Mouse (Mus musculus) macrophage (primary cell): ENCODE measurements around the gene Hspa1a. TPM values are rescaled to one million over a fixed set of nuclear protein-coding genes. Genes with fewer than 3 reads are reported as not detected.
"Not testable (repeated sequence)": the region's sequence is repeated elsewhere in the genome, so short reads cannot be mapped to it uniquely, and the experiment has no call there.

Experiments
- H3K27ac ChIP-seq: fragments of 350-480 bp; formaldehyde crosslinking; 2 replicates; pipeline ENCODE4 v1.9.0; 2021
- H3K36me3 ChIP-seq: fragments of 350-480 bp; formaldehyde crosslinking; 2 replicates; pipeline ENCODE4 v1.9.0; 2021; ENCODE audit errors: inconsistent target
- H3K4me3 ChIP-seq: fragments of 350-480 bp; formaldehyde crosslinking; 2 replicates; pipeline ENCODE4 v1.9.0; 2021; ENCODE audit errors: inconsistent target
- H3K79me2 ChIP-seq: fragments of 350-480 bp; formaldehyde crosslinking; 2 replicates; pipeline ENCODE4 v1.9.0; 2021; ENCODE audit errors: inconsistent target
- WGBS: methylation state at CpG from one replicate; pipeline ENCODE4 v1.1.7; 2026; ENCODE audit warnings: inconsistent platforms; ENCODE audit not compliant: missing documents; 5-methylcytosine and 5-hydroxymethylcytosine counted together
- polyA plus RNA-seq: library from polyadenylated mRNA; stranded (reverse); fragments of 250-400 nt; gene quantifications from 3 replicates; pipeline ENCODE4 v1.2.4, GENCODE M21; 2018; ENCODE audit warnings: inconsistent platforms

The Hspa1a gene
- polyA plus RNA-seq, 1 experiment from 2014 or later: 1.9 TPM

DNA sequence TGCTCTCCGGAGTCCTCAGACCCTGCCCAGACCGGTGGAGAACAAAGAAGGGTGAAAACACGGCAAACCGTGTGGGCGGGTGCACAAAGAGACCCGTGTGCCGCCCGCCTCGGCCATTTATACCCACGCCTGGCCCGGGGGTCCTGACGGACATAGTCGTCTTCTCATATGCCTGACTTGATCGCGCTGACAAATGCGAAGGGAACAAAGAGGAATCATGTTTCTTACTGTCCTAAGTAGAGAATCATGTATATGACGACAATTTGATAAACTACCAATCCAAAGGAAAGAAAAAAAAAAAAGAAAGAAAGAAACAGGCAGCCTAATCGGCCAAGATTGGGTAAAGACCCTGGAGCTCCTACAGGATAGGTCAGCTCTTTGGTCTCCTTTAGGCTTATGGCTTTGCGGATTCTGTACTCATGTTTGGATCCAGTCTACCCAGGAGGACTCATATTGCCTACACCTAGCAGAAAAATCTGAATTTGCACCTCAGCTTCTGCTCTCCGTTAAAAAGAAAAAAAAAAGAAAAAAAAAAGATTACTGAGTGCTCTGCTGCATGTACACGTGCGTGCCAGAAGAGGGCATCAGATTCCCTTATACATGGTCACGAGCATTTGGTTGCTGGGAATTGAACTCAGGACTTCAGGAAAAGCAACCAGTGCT lies 19.4 kb downstream of the Hspa1a start:
- Histone ChIP-seq H3K27ac (peak overlapping the region; percentile 81), H3K36me3 (peaks cover 12% of the 10 kb centered on the region; the same call in 1 of the 2 replicates), H3K79me2 (peaks cover 13% of the 10 kb centered on the region), H3K4me3 (peak overlapping the region; percentile 98)
- WGBS: under 1% methylated on average over 21 of the region's 23 CpGs

DNA sequence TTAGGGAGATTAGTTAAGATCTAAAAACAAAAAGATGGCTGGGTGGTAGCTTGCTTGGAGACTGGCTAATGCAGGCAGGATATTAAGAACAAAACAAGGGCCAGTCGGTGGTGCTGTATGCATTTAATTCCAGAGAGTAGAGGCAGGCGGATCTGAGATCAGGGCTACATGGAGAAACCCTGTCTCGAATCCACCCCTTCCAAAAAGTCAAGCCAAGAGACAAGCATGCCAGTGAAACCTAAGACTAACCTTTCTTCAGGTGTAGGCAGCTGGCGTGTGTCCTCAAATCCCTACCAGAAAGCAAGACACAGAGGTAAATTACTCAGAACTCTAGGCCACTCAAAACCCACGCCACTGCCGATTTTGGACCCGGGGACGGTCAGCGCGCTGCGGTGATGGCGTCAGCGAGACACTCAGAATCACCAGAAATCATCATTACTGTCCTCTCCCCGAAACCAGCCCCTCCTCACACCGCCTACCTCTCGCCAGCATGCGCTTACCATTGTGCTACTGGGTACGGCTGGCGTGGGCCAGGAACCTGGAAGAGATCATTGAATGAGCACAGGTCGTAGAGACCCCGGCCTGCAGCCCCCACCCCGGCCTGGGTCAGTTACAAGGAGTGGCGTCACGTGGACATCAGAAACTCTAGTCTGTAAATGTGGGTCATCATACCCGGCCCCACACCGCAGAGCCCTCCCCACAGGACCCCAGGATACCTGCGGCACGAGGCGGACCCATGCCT lies 20.1 kb downstream of the Hspa1a start:
- WGBS: under 1% methylated on average over 29 of the region's 29 CpGs
- Histone ChIP-seq H3K36me3 (peaks cover 12% of the 10 kb centered on the region; the same call in 1 of the 2 replicates), H3K4me3 (peak overlapping the region; percentile 98), H3K27ac (peak overlapping the region; percentile 81), H3K79me2 (peaks cover 13% of the 10 kb centered on the region)

DNA sequence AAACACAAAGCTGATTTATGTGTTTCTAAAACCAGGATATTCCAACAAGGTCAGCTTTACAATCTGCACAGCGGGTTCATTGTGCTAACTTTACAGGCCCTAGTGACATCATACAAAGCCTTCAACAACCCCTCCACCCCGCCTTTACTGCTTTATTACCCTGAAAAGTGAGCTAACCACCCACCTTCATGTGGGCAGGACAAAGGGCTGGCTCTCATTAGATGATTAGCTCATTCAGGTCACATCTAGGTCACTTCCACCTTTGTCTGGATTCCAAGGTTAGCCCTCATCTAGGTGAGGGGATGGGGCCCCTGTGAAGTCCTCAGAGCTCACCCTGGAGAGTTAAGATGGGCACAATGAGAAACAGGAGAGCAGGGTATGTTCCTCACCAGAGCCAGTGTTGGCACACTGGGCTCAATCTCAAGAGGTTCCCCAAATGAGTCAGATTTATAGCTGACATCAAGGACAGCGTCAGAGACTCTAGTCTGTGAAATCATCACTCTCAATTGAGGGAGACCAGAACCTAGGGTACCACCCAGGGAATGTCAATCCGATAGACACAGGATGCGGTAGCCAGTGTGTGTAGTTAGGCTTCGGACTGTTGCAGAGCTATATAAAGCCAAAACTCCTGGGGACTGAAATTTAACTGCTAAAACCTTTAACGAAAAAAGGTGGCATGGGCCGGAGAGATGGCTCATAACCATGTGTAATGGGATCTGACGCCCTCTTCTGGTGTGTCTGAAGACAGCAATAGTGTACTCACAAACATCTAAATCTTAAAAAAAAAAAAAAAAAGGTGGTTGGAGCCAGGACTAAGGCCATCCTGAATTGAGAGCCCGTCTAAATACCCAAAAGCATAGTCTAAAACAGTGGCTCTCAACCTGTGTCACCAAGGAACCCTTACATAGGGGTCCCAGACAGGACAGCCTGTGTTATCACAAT lies 21.2 kb downstream of the Hspa1a start:
- Histone ChIP-seq H3K4me3 (peak overlapping the region; percentile 98), H3K79me2 (peaks cover 13% of the 10 kb centered on the region), H3K36me3 (peaks cover 12% of the 10 kb centered on the region; the same call in 1 of the 2 replicates), H3K27ac (peak overlapping the region; percentile 81; the same call in 1 of the 2 replicates)
- WGBS: 44% methylated on average over 10 of the region's 10 CpGs

DNA sequence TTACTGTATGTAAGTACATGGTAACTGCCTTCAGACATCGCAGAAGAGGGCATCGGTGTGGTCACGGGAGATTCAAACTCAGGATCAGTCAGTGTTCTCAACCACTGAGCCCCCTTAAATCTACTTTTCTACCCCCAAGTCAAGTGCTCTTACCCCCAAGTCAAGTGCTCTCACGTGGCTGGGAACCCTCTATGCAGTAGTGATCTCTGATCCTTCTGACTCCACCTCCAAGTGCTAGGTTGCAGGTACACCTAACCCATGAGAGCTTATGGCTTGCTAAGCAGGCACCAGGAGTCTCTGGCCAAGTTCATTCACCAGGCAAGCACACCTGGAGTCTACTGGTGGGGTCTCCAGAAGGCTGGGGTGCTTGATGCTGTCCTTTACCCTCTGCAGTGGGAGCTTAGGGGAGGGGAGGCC lies 22.4 kb downstream of the Hspa1a start:
- H3K27ac ChIP-seq: no peak overlapping the region
- H3K4me3 ChIP-seq: no peak overlapping the region
- WGBS: 80% methylated on average over 4 of the region's 4 CpGs

DNA sequence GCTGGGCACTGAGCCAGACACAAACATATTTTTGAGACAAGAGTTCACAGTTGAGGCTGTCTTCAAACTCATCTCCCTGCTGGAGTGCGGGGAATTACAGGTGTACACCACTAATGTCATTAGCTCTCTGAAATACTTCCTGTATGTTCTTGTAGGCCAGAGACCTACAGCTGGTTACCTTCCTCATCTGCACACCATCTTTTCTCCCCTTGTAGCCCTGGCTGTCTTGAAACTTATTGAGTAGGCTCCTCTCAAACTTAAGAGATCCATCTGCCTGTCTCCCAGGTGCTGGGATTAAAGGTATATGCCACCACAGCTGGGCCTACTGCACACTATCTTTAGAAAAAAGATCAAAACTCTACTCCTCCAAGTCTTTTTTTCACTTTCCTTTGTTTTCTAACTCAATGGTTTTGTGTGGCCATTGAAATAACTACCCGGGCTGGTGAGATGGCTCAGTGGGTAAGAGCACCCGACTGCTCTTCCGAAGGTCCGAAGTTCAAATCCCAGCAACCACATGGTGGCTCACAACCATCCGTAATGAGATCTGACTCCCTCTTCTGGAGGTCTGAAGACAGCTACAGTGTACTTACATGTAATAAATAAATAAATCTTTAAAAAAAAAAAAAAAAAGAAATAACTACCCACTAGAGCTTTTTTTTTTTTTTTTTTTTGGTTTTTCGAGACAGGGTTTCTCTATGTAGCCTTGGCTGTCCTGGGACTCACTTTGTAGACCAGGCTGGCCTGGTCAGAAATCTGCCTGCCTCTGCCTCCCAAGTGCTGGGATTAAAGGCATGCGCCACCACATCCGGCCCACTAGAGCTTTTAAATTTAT lies 23.0 kb downstream of the Hspa1a start:
- peaks cover 12% of the 10 kb centered on the region; the same call in 1 of the 2 replicates for H3K36me3 ChIP-seq
- 96% methylated on average over 7 of the region's 9 CpGs for WGBS

More for the DNA sequence above, 22.4 kb downstream of the Hspa1a start:
- H3K36me3 ChIP-seq: peaks cover 12% of the 10 kb centered on the region; the same call in 1 of the 2 replicates
- H3K79me2 ChIP-seq: peaks cover 13% of the 10 kb centered on the region

DNA sequence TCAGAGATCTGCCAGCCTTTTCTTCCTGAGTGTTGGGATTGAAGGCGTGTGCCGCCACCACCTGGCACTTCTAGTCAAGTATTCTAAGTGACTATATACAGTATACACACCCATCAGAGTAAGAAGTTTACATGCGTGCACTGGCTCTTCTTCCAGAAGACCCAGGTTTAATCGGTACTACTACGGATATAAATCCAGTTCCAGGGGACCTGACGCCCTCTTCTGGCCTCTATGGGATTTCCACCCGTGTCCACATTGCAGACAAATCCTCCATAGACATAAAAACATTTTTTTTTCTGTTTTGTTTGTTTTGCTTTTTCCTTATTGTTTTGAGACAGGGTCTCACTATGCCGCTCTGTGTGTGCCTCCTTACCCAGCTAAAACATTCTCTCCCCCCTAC lies 24.4 kb downstream of the Hspa1a start:
- no peak overlapping the region for H3K27ac ChIP-seq
- H3K36me3 ChIP-seq: peaks cover 12% of the 10 kb centered on the region; the same call in 1 of the 2 replicates
- whole genome bisulfite sequencing: 30% methylated on average over 6 of the region's 8 CpGs
- no peak overlapping the region for H3K4me3 ChIP-seq
- peaks cover 13% of the 10 kb centered on the region for H3K79me2 ChIP-seq

More for the DNA sequence above, 23.0 kb downstream of the Hspa1a start:
- H3K4me3 ChIP-seq, H3K27ac ChIP-seq: not testable (repeated sequence)
- H3K79me2 ChIP-seq: peaks cover 13% of the 10 kb centered on the region

DNA sequence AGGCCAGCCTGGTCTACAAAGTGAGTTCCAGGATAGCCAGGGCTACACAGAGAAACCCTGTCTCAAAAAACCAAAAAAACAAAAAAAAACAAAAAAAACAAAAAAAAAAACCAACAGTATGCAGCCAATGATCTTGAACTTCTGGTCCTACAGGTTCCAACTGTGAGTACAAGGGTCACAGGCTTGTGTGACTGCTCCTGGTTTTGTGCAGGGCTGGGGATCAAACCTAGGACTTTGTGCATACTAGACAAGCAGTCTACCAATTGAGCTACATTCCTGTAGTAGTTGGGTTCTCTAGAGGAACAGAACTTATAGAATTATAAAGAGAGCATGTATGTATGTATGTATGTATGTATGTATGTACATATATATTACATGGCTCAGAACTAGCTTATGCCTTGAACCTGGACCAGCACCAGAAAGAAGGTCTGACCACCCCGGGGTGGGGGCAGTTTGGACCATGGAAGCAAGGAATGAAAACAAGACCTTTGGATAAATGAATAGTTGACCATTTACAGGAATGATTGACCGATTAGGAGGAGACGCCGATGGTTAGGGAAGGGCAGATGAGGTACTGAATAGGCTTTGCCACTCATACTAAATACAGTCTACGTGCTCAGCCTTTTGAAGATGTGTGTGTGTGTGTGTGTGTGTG lies 25.3 kb downstream of the Hspa1a start:
- 94% methylated on average over 5 of the region's 5 CpGs for WGBS
- Histone ChIP-seq H3K79me2 (peaks cover 6% of the 10 kb centered on the region), H3K4me3 (no peak overlapping the region), H3K27ac (no peak overlapping the region), H3K36me3 (peaks cover 12% of the 10 kb centered on the region; the same call in 1 of the 2 replicates)

DNA sequence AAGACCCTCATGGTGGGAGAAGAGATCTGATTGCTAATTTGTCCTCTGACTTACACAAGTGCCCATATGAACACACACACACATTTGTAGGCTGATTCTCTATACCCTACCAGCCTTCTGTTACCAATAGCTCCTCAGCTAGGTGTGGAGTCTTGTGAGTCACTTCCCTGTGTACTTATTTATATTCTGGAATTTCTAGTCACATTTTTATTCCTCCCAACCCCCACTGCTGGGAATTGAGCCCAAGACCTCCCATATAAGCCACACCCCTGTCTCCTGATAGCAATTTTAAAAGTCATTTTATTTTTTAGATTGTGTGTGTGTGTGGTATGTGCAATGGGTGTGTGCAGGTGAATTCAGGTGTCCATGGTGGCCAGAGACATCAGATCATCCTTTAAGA lies 27.6 kb downstream of the Hspa1a start:
- H3K36me3 ChIP-seq: peaks cover under 1% of the 10 kb centered on the region; the same call in 1 of the 2 replicates
- no peaks in the 10 kb centered on the region for H3K79me2 ChIP-seq
- no peak overlapping the region for H3K4me3 ChIP-seq
- no peak overlapping the region for H3K27ac ChIP-seq

DNA sequence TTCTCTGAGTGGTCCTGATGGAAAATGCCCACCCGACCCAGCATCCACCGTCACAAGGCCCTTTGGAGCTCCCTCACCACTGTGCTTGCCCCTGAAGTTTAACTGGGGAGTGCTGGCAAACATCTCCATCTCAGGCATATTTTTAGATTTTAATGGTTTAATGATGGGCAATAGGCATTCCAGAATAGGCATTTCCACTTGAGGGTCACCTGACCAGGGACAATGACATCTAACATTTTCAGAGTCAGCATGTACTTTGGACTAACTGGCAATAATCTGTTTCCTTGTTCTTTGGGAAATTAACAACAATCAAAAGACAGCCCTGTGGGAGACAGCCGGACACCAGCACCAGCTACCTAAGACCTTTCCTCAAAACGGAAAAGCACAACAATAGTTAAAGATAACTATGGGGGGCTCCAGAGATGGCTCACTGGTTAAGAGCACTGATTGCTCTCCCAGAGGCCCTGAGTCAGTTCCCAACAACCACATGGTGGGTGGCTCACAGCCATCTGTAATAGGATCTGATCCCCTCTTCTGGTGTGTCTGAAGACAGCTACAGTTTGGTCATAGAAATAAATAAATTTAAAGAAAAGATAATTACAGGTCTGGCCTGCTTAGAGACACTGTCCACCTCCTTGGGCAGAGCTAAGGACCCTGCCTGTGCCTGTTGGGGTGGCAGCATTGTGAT lies 28.7 kb downstream of the Hspa1a start:
- 95% methylated on average over 4 of the region's 4 CpGs for WGBS
- H3K4me3 ChIP-seq: no peak overlapping the region
- H3K27ac ChIP-seq: no peak overlapping the region
- H3K36me3 ChIP-seq: no peaks in the 10 kb centered on the region
- H3K79me2 ChIP-seq: no peaks in the 10 kb centered on the region

DNA sequence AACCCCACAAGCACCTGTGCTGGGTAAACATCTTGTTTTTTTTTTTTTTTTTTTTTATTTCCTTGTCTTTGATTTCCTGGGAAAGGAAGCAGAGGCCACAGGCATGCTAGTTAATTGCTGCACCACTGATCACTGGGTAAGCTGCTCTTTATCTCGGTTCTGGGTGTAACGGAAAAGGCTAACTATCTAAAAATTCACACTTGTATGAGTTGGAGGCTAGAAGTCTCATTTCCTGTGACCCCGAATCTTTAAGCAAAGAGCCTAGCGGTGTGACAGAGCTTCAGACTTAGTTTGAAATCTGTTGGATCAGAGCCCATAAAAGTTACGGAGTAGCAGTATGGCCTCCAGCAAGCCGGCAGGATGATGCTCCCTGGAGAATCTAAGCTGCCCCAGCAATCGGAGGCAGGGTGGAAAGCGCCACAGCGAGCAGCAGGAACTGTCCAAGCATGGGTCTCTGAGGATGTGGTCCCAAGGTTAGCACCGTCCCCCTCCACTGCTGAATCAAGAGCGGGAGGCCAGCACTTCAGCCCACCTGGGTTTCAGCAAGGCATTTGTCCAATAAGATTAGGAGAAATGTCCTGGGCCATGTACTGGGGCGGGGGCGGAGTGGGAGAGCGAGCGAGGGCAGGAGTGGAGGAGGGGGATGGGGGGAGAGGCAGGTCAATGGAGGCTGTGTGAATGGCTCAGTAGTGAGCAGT lies 30.5 kb downstream of the Hspa1a start:
- Histone ChIP-seq H3K36me3 (peaks cover 2% of the 10 kb centered on the region; the same call in 1 of the 2 replicates), H3K27ac (no peak overlapping the region), H3K4me3 (no peak overlapping the region), H3K79me2 (no peaks in the 10 kb centered on the region)
- WGBS: 83% methylated on average over 15 of the region's 15 CpGs

DNA sequence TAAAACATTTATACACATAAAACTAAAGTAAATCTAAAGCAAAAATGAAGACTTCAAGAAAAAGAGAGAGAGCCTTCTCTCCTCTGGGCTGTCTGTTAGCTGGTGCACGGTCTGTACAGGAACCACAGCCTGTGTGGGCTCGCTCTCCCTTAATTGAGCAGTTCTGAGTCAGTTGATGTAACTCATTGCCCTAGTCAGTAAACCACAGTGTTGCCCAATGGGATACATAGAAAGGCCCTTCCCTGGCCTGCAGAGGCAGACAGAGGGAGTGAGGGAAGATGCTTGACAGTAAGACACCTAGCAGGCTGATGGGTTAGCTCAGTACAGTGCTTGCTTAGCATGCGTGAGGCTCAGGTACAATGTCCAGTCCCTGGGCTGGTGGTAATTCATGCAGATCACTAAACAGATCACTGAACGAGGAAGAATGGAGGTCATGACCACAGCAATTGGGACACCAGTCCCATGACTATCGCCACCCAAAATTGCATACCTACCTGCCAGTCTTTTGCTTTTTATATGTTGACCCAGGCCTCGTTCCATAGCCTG lies 33.9 kb downstream of the Hspa1a start:
- peaks cover 29% of the 10 kb centered on the region for H3K79me2 ChIP-seq
- WGBS: 47% methylated on average over 6 of the region's 6 CpGs
- no peak overlapping the region for H3K4me3 ChIP-seq
- peaks cover 35% of the 10 kb centered on the region for H3K36me3 ChIP-seq
- H3K27ac ChIP-seq: no peak overlapping the region

DNA sequence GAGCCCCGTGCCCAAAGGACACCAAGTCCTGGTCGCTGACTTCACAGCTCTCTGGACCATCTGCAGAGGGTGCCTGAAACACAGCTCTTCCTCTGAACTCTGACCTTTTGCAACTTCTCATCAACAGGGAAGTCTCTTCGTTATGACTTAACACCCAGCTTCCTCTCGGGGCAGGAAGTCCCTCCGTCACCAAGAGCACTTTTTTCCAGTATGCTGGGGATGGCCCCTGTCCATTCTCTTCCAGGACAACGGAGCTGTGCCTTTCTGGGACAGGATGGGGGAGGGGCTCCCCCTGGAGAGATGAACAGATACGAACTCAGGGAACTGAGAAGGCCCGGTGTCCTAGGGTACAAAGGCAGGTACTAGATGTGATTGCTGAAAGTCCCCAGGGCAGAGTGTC lies 37.1 kb downstream of the Hspa1a start:
- H3K36me3 ChIP-seq: peaks cover 41% of the 10 kb centered on the region
- 37% methylated on average over 8 of the region's 8 CpGs for WGBS
- peaks cover 48% of the 10 kb centered on the region for H3K79me2 ChIP-seq
- 0 out of 2 replicates have a peak overlapping the region, but pooled peaks have one; percentile 15 for H3K27ac ChIP-seq
- H3K4me3 ChIP-seq: no peak overlapping the region
